Mouse (Mus musculus) embryonic facial prominence, embryonic 11.5 days (tissue): Measurements from ENCODE around the gene Angptl2. TPM values are rescaled to one million over a fixed set of nuclear protein-coding genes. Genes with fewer than 3 reads are reported as not detected.

ENCODE experiments used
- ATAC-seq: fragments of 200-750 bp; cut with Nextera tagmentation; replicated peaks from 2 replicates; pipeline ENCODE4 v1.8.0; 2017; ENCODE audit warnings: low read depth; ENCODE audit not compliant: insufficient number of reproducible peaks, low FRiP score, low TSS enrichment
- DNase-seq: peaks from one replicate; pipeline ENCODE4 v3.0.0-alpha.2; 2015; ENCODE audit warnings: low spot score
- H3K27ac ChIP-seq: fragments of 300-500 bp; sonication (generic); replicated peaks from 2 replicates; pipeline ENCODE4 v1.5.1; 2014; ENCODE audit warnings: mild to moderate bottlenecking, low read depth, low read length, control low read depth
- H3K27me3 ChIP-seq: fragments of 300-500 bp; sonication (generic); 2 replicates; pipeline ENCODE4 v1.6.1; 2014; ENCODE audit warnings: mild to moderate bottlenecking, low read length, moderate library complexity, mixed read lengths; ENCODE audit not compliant: control insufficient read depth, insufficient read depth
- H3K36me3 ChIP-seq: fragments of 300-500 bp; sonication (generic); replicated peaks from 2 replicates; pipeline ENCODE4 v1.6.1; 2014; ENCODE audit warnings: low read depth, mild to moderate bottlenecking, low read length, moderate library complexity, mixed read lengths; ENCODE audit not compliant: control insufficient read depth, insufficient read depth
- H3K4me1 ChIP-seq: fragments of 300-500 bp; sonication (generic); 2 replicates; pipeline ENCODE4 v1.6.1; 2014; ENCODE audit warnings: low read length, mixed read lengths; ENCODE audit not compliant: control insufficient read depth, insufficient read depth
- H3K4me2 ChIP-seq: fragments of 300-500 bp; sonication (generic); 2 replicates; pipeline ENCODE4 v1.6.1; 2014; ENCODE audit warnings: low read depth, mild to moderate bottlenecking, control low read depth, low read length, moderate library complexity
- H3K4me3 ChIP-seq: fragments of 300-500 bp; sonication (generic); 2 replicates; pipeline ENCODE4 v1.5.1; 2014; ENCODE audit warnings: low read depth, low read length, control low read depth
- H3K9ac ChIP-seq: fragments of 300-500 bp; sonication (generic); replicated peaks from 2 replicates; pipeline ENCODE4 v1.6.1; 2014; ENCODE audit warnings: mild to moderate bottlenecking, control low read depth, low read length
- H3K9me3 ChIP-seq: fragments of 300-500 bp; sonication (generic); replicated peaks from 2 replicates; pipeline ENCODE4 v1.6.1; 2016; ENCODE audit warnings: mild to moderate bottlenecking, low read length, inconsistent platforms, mixed read lengths; ENCODE audit not compliant: control insufficient read depth
- WGBS: fragments of 180-500 bp; shearing (Covaris S2); extraction: QIAGEN DNeasy Blood & Tissue Kit; methylation state at CpG from one replicate; pipeline ENCODE4 v1.1.7; 2014; 5-methylcytosine and 5-hydroxymethylcytosine counted together
- polyA plus RNA-seq: library from polyadenylated mRNA; unstranded; fragments of >200 nt; fragmentation: Nextera tagmentation; extraction: Ambion mirVana; gene quantifications from 2 replicates; pipeline ENCODE4 v1.2.1, GENCODE M21; 2014

The Angptl2 gene
- polyA plus RNA-seq, 1 experiment from 2014 or later, result 28.6 TPM

DNA sequence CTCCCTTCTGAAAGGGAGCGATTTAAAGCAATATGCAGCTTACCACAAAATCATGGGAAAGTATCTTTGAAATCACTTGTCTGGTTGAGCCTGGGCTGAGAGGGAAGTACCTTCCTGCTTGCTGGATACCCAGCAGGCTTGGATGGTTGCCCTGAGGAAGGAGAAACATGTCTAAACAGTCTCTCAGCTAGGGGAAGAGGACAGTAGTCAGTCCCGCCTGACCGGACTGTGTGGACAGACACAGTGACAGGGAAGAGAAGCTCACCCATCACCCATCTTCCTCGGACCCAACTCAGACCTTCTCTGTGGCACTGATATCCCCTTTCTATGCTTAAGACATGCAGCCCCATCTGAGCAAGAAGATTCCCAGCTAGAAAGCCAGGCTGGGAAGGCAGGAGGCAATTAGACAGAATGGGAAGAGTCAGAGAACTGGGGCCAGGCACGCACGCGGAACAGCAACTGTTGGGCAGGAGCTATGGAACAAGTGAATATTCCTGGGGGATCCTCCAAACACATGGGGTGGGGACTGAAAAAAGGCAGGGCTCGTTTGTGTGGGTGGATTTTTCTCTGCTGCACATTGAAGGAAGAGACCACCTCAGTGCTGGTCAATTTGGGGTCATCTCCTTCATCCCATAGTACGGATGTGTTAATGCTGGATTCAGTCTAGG, 38.6 kb downstream of the Angptl2 start:
- ATAC-seq (no peak), DNase-seq (no peak)
- Histone ChIP-seq H3K4me1 (no peaks in the 10 kb centered on the region; the same call in 1 of the 2 replicates), H3K4me3 (no peak overlapping the region), H3K27me3 (no peaks in the 10 kb centered on the region), H3K27ac (no peak overlapping the region), H3K36me3 (no peaks in the 10 kb centered on the region), H3K9ac (no peak overlapping the region), H3K9me3 (no peaks in the 10 kb centered on the region), H3K4me2 (no peak overlapping the region)
- 89% methylated on average over 9 of the region's 9 CpGs for WGBS

DNA sequence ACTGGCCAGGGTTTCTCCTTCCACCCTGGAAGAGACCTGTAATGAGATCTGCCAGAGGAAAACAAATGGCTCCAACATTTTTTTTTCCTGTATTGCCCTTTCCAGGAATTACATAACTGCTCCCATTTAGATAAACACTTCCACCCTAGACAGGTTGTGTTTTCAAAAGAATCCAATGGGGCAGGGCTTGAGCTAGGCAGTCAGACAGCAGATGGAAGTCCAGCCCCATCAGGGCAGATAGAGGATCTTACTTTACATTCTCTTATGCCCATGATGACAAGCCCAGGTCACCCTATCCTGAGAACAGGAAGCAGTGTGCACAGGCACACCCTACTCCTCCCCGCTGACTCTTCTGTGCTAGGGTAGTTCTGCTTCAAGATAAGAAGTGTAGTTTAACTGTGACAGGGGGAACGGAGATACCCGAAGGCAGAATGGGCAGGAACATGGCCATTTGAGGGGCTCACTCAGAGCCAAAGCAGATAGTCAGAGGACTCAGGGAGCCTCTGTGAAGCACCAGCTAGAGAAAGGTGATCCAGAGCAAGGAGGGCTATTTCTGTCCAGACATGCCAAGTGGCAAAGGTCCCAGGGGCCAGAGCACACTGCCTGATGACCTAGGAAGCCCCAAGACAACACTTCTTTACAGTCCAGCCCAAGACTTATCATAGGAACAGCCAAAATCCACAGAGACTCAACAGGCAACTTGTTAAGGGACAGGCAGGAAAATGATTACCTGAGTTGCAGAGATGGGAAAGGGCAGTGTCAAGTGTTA, 41.1 kb downstream of the Angptl2 start:
- Histone ChIP-seq H3K36me3 (no peaks in the 10 kb centered on the region), H3K4me1 (no peaks in the 10 kb centered on the region), H3K9me3 (no peaks in the 10 kb centered on the region), H3K4me2 (no peak overlapping the region), H3K27ac (no peak overlapping the region), H3K4me3 (no peak overlapping the region), H3K9ac (no peak overlapping the region), H3K27me3 (no peaks in the 10 kb centered on the region)
- WGBS, result 84% methylated on average over 3 of the region's 3 CpGs
- DNase-seq, result no peak
- no peak for ATAC-seq

DNA sequence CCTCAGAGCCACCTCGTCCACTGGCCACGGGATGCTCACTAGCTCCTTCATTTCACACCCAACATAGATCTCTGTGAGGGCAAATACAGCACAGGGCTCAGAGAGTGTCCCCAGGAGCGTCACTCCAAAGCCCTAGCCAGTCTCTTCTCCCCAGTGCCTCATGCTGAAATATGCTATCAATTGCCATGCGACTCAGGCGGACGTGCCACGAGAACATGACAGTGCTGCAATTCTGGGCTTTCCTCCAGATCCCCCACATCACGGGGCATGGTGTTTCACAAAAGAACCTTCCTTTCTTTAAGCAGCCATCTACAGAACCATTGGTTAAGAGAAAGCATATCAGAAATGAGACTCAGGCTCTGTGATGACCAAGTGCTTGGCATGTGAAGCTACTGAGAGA, 44.9 kb downstream of the Angptl2 start:
- no peaks in the 10 kb centered on the region for H3K4me1 ChIP-seq
- H3K4me3 ChIP-seq, result no peak overlapping the region
- H3K27ac ChIP-seq, result no peak overlapping the region
- H3K9me3 ChIP-seq, result no peaks in the 10 kb centered on the region
- ATAC-seq (no peak), DNase-seq (no peak)
- no peaks in the 10 kb centered on the region for H3K36me3 ChIP-seq
- no peak overlapping the region for H3K9ac ChIP-seq
- H3K4me2 ChIP-seq, result no peak overlapping the region
- no peaks in the 10 kb centered on the region for H3K27me3 ChIP-seq
- 90% methylated on average over 8 of the region's 8 CpGs for WGBS

DNA sequence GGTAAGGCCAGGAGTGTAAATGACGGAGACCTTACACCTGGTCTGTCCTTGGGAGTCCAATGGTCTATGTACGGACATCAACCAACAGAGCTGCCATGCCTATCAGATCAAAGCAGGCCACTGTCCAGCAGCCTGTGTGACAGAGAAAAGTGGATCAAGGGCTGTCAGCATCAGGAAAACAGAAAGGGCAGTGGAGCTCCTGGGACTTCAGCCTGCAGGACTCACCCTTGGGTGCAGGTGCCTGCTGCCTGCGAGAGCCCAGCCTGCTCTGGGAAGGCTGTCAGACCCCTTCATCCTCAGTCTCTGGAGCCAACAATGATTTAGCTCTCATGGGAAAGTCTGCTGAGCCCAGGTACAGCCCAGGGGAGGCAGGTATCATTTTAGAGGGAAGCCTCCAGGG, 45.6 kb downstream of the Angptl2 start:
- H3K4me1 ChIP-seq, result no peaks in the 10 kb centered on the region

DNA sequence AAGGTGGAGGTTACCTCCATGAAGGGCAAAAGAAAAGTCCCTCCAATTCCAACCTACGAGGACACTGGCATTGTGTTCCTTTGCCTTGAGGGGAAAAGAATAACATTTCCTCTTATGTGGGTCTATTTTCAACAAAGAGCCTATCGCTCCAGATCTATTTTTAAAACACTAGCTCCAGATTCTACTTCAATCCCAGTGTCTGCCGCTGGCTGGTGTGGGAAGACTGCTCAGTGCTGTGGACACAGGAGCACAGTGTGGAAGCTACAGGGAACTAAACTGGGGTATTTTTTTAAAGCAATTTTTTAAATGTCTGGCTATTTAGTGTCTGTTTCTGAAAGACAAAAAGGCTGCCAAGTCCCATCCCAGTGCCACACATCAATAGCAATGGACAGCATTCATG, 49.9 kb downstream of the Angptl2 start:
- ATAC-seq (no peak), DNase-seq (no peak)
- no peak overlapping the region for H3K4me3 ChIP-seq
- H3K4me1 ChIP-seq, result no peaks in the 10 kb centered on the region
- 53% methylated on average over 3 of the region's 3 CpGs for WGBS
- H3K9me3 ChIP-seq, result no peaks in the 10 kb centered on the region
- no peaks in the 10 kb centered on the region for H3K27me3 ChIP-seq
- H3K36me3 ChIP-seq, result no peaks in the 10 kb centered on the region
- H3K27ac ChIP-seq, result no peak overlapping the region
- H3K9ac ChIP-seq, result no peak overlapping the region
- H3K4me2 ChIP-seq, result no peak overlapping the region

More for the DNA sequence above, 45.6 kb downstream of the Angptl2 start:
- ATAC-seq (no peak), DNase-seq (no peak)
- Histone ChIP-seq H3K4me3 (no peak overlapping the region), H3K9ac (no peak overlapping the region), H3K27ac (no peak overlapping the region), H3K36me3 (no peaks in the 10 kb centered on the region), H3K4me2 (no peak overlapping the region), H3K27me3 (no peaks in the 10 kb centered on the region), H3K9me3 (no peaks in the 10 kb centered on the region)
- 91% methylated on average over 3 of the region's 3 CpGs for WGBS

DNA sequence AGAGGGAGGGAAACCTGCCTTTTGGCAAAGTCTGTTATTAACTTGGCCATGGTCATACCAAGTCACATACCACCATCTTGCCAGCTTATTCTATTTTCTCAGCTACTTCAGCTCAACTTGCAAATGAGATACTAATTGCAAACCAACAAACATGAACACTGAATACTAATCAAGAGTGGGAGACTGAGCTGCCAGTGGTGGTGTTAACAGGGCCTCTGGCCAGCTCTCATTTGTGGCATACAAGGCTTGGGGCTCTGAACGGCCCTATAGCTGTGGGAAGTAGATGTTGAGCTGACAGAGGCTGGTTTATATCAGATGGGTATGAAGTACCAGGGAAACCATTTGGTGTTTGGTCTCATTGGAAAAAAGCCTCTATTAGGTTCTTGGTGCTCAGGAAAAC, 51.2 kb downstream of the Angptl2 start:
- no peak for ATAC-seq
- no peak overlapping the region for H3K4me2 ChIP-seq
- H3K9me3 ChIP-seq, result no peaks in the 10 kb centered on the region
- H3K4me3 ChIP-seq, result no peak overlapping the region
- H3K36me3 ChIP-seq, result no peaks in the 10 kb centered on the region
- H3K4me1 ChIP-seq, result no peaks in the 10 kb centered on the region
- H3K27ac ChIP-seq, result no peak overlapping the region
- 86% methylated on average over 1 of the region's 1 CpGs for WGBS
- DNase-seq, result no peak
- no peak overlapping the region for H3K9ac ChIP-seq
- H3K27me3 ChIP-seq, result no peaks in the 10 kb centered on the region

DNA sequence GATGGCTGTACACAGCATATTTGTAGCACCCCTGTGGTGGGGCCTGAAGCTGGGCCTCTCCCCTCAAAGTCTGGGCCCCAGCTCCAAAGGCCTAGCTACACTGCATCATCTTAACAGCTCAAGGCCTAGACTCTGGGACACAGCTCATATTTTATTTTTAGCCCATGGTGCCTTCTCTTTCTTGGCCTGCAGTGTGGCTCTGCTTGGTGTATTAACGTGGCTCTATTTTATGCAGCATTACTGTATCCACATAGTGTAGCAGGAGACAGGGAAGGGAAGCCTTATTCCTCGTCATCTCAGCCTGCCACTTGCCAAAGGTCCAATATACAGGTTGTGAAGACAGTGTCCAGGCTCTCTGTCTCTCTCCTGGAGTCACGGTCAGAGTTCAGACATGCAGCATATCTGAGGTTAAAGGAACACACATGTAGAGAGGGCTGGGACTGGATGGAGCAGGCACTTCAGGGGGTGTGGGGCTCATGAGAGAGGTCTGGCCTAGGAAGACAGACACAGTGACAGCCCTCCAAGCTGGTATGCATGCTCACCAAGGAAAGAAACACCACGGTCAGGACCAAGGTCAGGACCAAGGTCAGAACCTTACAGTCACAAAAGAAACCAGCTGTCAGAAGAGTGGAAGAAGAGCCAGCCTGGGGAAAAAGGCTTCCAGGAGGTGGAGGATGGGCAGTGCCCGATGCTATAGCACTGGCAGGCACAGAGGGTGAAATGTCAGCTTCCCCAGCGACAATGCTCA, 52.7 kb downstream of the Angptl2 start:
- WGBS, result 71% methylated on average over 6 of the region's 6 CpGs
- Histone ChIP-seq H3K27me3 (no peaks in the 10 kb centered on the region), H3K36me3 (no peaks in the 10 kb centered on the region), H3K4me3 (no peak overlapping the region), H3K4me2 (no peak overlapping the region), H3K9me3 (no peaks in the 10 kb centered on the region), H3K9ac (no peak overlapping the region), H3K27ac (no peak overlapping the region), H3K4me1 (no peaks in the 10 kb centered on the region)
- ATAC-seq (no peak), DNase-seq (no peak)

DNA sequence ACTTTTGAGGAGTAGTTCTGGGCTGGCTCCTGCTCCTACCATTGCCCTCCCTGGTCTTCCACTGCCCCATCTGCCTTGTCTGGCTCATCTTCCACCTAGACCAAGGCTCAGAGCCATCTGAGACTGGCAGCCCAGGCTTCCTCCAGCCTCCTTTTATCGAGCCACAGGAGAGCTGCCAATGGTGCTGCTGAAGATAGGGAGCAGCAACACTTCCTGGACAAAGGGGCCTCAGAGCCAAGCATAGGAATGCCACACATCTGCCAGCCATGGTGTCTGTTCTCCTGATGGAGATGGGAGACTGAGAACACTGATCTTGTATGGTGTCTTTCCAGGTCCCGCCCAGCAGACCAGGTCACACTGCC, 53.2 kb downstream of the Angptl2 start:
- H3K9me3 ChIP-seq, result no peaks in the 10 kb centered on the region
- no peak overlapping the region for H3K4me2 ChIP-seq
- no peak overlapping the region for H3K4me3 ChIP-seq
- no peaks in the 10 kb centered on the region for H3K4me1 ChIP-seq
- WGBS, result 80% methylated on average over 2 of the region's 2 CpGs
- H3K9ac ChIP-seq, result no peak overlapping the region
- H3K36me3 ChIP-seq, result no peaks in the 10 kb centered on the region
- no peaks in the 10 kb centered on the region for H3K27me3 ChIP-seq
- DNase-seq (no peak), ATAC-seq (no peak)
- no peak overlapping the region for H3K27ac ChIP-seq
